Mouse (Mus musculus): ENCODE measurements around the gene Rnf24. TPM values are rescaled to one million over a fixed set of nuclear protein-coding genes. Genes with fewer than 3 reads are reported as not detected.
"Not testable (repeated sequence)": the region's sequence is repeated elsewhere in the genome, so short reads cannot be mapped to it uniquely, and the experiment has no call there.

Gene Rnf24
- total and polyA plus RNA-seq, 2 experiments = 2.1 to 2.3 TPM

- H3K4me3 ChIP-seq (ENCODE audit: insufficient read depth, low read depth, low read length) = no peak overlapping the region
- TF ChIP-seq POLR2A (IDR thresholded peaks at IDR 0.05; ENCODE audit: extremely low read depth, insufficient read depth, low read length) (no peak), CTCF (IDR thresholded peaks at IDR 0.05; ENCODE audit: low read depth, low read length) (no peak)
- DNase-seq (ENCODE audit: extremely low read depth, low read depth, low spot score) = no peak
These were observed 51.1 kb downstream of the Rnf24 start for GRCm38 (mm10) chr2:131301635-131302034.

GRCm38 (mm10) chr2:131300485-131300884 is 52.2 kb downstream of the Rnf24 start:
- 90% methylated on average over 2 of the region's 2 CpGs for WGBS
- H3K4me1 ChIP-seq (ENCODE audit: control insufficient read depth, insufficient read depth, low read length) = no peaks in the 10 kb centered on the region
- no peak for DNase-seq (ENCODE audit: extremely low read depth, low read depth, low spot score)
- TF ChIP-seq CTCF (IDR thresholded peaks at IDR 0.05; ENCODE audit: low read depth, low read length) (no peak), POLR2A (IDR thresholded peaks at IDR 0.05; ENCODE audit: extremely low read depth, insufficient read depth, low read length) (no peak)
- peaks cover 17% of the 10 kb centered on the region; the same call in 1 of the 2 replicates for H3K36me3 ChIP-seq (ENCODE audit: control insufficient read depth, insufficient read depth, low read length)
- no peak overlapping the region for H3K9ac ChIP-seq (ENCODE audit: low read depth, low read length)
- H3K4me3 ChIP-seq (ENCODE audit: insufficient read depth, low read depth, low read length) = no peak overlapping the region
- H3K27me3 ChIP-seq (ENCODE audit: control insufficient read depth, insufficient read depth, low read length) = no peaks in the 10 kb centered on the region
- no peak overlapping the region for H3K27ac ChIP-seq (replicated peaks; ENCODE audit: insufficient read depth, low read depth, low read length)
- no peaks in the 10 kb centered on the region; the same call in 1 of the 2 replicates for H3K79me2 ChIP-seq (ENCODE audit: control insufficient read depth, insufficient read depth, low read length)

More at GRCm38 (mm10) chr2:131301635-131302034, 51.1 kb downstream of the Rnf24 start:
- Histone ChIP-seq H3K9ac (ENCODE audit: low read depth, low read length) (no peak overlapping the region), H3K27ac (replicated peaks; ENCODE audit: insufficient read depth, low read depth, low read length) (no peak overlapping the region), H3K4me1 (ENCODE audit: control insufficient read depth, insufficient read depth, low read length) (no peaks in the 10 kb centered on the region), H3K79me2 (ENCODE audit: control insufficient read depth, insufficient read depth, low read length) (no peaks in the 10 kb centered on the region; the same call in 1 of the 2 replicates), H3K36me3 (ENCODE audit: control insufficient read depth, insufficient read depth, low read length) (peaks cover 11% of the 10 kb centered on the region; the same call in 1 of the 2 replicates), H3K27me3 (ENCODE audit: control insufficient read depth, insufficient read depth, low read length) (no peaks in the 10 kb centered on the region)

- 86% methylated on average over 7 of the region's 7 CpGs for WGBS
- not testable (repeated sequence) for H3K27me3 ChIP-seq (ENCODE audit: control insufficient read depth, insufficient read depth, low read length); H3K9ac ChIP-seq (ENCODE audit: low read depth, low read length); DNase-seq (ENCODE audit: extremely low read depth, low read depth, low spot score); H3K4me3 ChIP-seq (ENCODE audit: insufficient read depth, low read depth, low read length); H3K79me2 ChIP-seq (ENCODE audit: control insufficient read depth, insufficient read depth, low read length); H3K4me1 ChIP-seq (ENCODE audit: control insufficient read depth, insufficient read depth, low read length); H3K27ac ChIP-seq (replicated peaks; ENCODE audit: insufficient read depth, low read depth, low read length)
- H3K36me3 ChIP-seq (ENCODE audit: control insufficient read depth, insufficient read depth, low read length) = peaks cover 24% of the 10 kb centered on the region
These were observed 54.0 kb downstream of the Rnf24 start for GRCm38 (mm10) chr2:131298674-131299073.

GRCm38 (mm10) chr2:131296746-131297261 is 55.9 kb downstream of the Rnf24 start:
- no peaks in the 10 kb centered on the region; the same call in 1 of the 2 replicates for H3K79me2 ChIP-seq (ENCODE audit: control insufficient read depth, insufficient read depth, low read length)
- H3K36me3 ChIP-seq (ENCODE audit: control insufficient read depth, insufficient read depth, low read length) = peaks cover 33% of the 10 kb centered on the region
- no peak overlapping the region for H3K27ac ChIP-seq (replicated peaks; ENCODE audit: insufficient read depth, low read depth, low read length)
- TF ChIP-seq CTCF (IDR thresholded peaks at IDR 0.05; ENCODE audit: low read depth, low read length) = no peak
- TF ChIP-seq POLR2A (IDR thresholded peaks at IDR 0.05; ENCODE audit: extremely low read depth, insufficient read depth, low read length) = no peak
- 96% methylated on average over 2 of the region's 2 CpGs for WGBS
- H3K27me3 ChIP-seq (ENCODE audit: control insufficient read depth, insufficient read depth, low read length) = no peaks in the 10 kb centered on the region
- H3K4me3 ChIP-seq (ENCODE audit: insufficient read depth, low read depth, low read length) = no peak overlapping the region
- H3K4me1 ChIP-seq (ENCODE audit: control insufficient read depth, insufficient read depth, low read length) = no peaks in the 10 kb centered on the region
- H3K9ac ChIP-seq (ENCODE audit: low read depth, low read length) = no peak overlapping the region
- DNase-seq (ENCODE audit: extremely low read depth, low read depth, low spot score) = no peak

- no peak for TF ChIP-seq POLR2A (IDR thresholded peaks at IDR 0.05; ENCODE audit: extremely low read depth, insufficient read depth, low read length)
- Histone ChIP-seq H3K36me3 (ENCODE audit: control insufficient read depth, insufficient read depth, low read length) (peaks cover 47% of the 10 kb centered on the region), H3K4me1 (ENCODE audit: control insufficient read depth, insufficient read depth, low read length) (no peaks in the 10 kb centered on the region), H3K27me3 (ENCODE audit: control insufficient read depth, insufficient read depth, low read length) (no peaks in the 10 kb centered on the region), H3K9ac (ENCODE audit: low read depth, low read length) (no peak overlapping the region), H3K4me3 (ENCODE audit: insufficient read depth, low read depth, low read length) (no peak overlapping the region), H3K79me2 (ENCODE audit: control insufficient read depth, insufficient read depth, low read length) (no peaks in the 10 kb centered on the region; the same call in 1 of the 2 replicates), H3K27ac (replicated peaks; ENCODE audit: insufficient read depth, low read depth, low read length) (no peak overlapping the region)
- no peak for DNase-seq (ENCODE audit: extremely low read depth, low read depth, low spot score)
These were observed 62.0 kb downstream of the Rnf24 start for GRCm38 (mm10) chr2:131290669-131291068.

- Histone ChIP-seq H3K27me3 (ENCODE audit: control insufficient read depth, insufficient read depth, low read length) (no peaks in the 10 kb centered on the region), H3K9ac (ENCODE audit: low read depth, low read length) (no peak overlapping the region), H3K79me2 (ENCODE audit: control insufficient read depth, insufficient read depth, low read length) (no peaks in the 10 kb centered on the region; the same call in 1 of the 2 replicates), H3K4me1 (ENCODE audit: control insufficient read depth, insufficient read depth, low read length) (0 out of 2 replicates have a peak, but pooled peaks cover 4% of the 10 kb centered on the region), H3K4me3 (ENCODE audit: insufficient read depth, low read depth, low read length) (no peak overlapping the region), H3K36me3 (ENCODE audit: control insufficient read depth, insufficient read depth, low read length) (peaks cover 41% of the 10 kb centered on the region), H3K27ac (replicated peaks; ENCODE audit: insufficient read depth, low read depth, low read length) (no peak overlapping the region)
- DNase-seq (ENCODE audit: extremely low read depth, low read depth, low spot score) = peak; percentile 22
- no peak for TF ChIP-seq POLR2A (IDR thresholded peaks at IDR 0.05; ENCODE audit: extremely low read depth, insufficient read depth, low read length)
- no peak for TF ChIP-seq CTCF (IDR thresholded peaks at IDR 0.05; ENCODE audit: low read depth, low read length)
- WGBS = 84% methylated on average over 1 of the region's 1 CpGs
These were observed 66.4 kb downstream of the Rnf24 start for GRCm38 (mm10) chr2:131286276-131286675.
